Mouse (Mus musculus) CH12.LX (cell line): ENCODE results near the gene Cux1.

Experiments
- BHLHE40 ChIP-seq: IDR thresholded peaks from 2 replicates; pipeline ENCODE4 v1.6.1; 2011; ENCODE audit warnings: mild to moderate bottlenecking, low read depth, low read length, improper control_type of control experiment
- CTCF ChIP-seq, 2 experiments: IDR thresholded peaks in 1 of 2; conservative IDR thresholded peaks in 1 of 2; 2 replicates each; pipeline ENCODE4 v1.5.1; 2011 to 2012; ENCODE audit warnings: low read depth in 2 of 2, low read length in 2 of 2, improper control_type of control experiment in 1 of 2, inconsistent platforms in 1 of 2, mild to moderate bottlenecking in 1 of 2, moderate library complexity in 1 of 2
- E2F4 ChIP-seq: IDR thresholded peaks from 2 replicates; pipeline ENCODE4 v1.6.1; 2011; ENCODE audit warnings: low read depth, low read length, improper control_type of control experiment; ENCODE audit not compliant: insufficient replicate concordance
- MAFK ChIP-seq: IDR thresholded peaks from 2 replicates; pipeline ENCODE4 v1.6.1; 2011; ENCODE audit warnings: low read length, improper control_type of control experiment; ENCODE audit not compliant: insufficient replicate concordance
- USF1 ChIP-seq: IDR thresholded peaks from 2 replicates; pipeline ENCODE4 v1.6.1; 2014; ENCODE audit warnings: low read depth, mild to moderate bottlenecking, inconsistent platforms, low read length, improper control_type of control experiment

- TF ChIP-seq BHLHE40 (no peak), E2F4 (no peak), USF1 (no peak), CTCF (conservative IDR thresholded peaks at IDR 0.05 in 1 of 2, IDR thresholded peaks at IDR 0.05 in 1 of 2; ENCODE audit: low read depth in 2 of 2, low read length in 2 of 2) (no peak), MAFK (no peak)
Observed at GRCm38 (mm10) chr5:136594896-136595540, 27.7 kb upstream of the Cux1 start.
